Mouse (Mus musculus) liver, adult 2 months (tissue): ENCODE results near the gene Ube2k.

ENCODE experiments used
- CTCF ChIP-seq: fragments of 200-500 bp; IDR thresholded peaks from 2 replicates; pipeline ENCODE4 v1.5.1; 2011; ENCODE audit warnings: low read depth, low read length, control low read depth
- POLR2A ChIP-seq: fragments of 200-500 bp; IDR thresholded peaks from 2 replicates; pipeline ENCODE4 v1.6.1; 2011; ENCODE audit warnings: low read length, control low read depth; ENCODE audit not compliant: insufficient read depth; ENCODE audit errors: extremely low read depth

DNA sequence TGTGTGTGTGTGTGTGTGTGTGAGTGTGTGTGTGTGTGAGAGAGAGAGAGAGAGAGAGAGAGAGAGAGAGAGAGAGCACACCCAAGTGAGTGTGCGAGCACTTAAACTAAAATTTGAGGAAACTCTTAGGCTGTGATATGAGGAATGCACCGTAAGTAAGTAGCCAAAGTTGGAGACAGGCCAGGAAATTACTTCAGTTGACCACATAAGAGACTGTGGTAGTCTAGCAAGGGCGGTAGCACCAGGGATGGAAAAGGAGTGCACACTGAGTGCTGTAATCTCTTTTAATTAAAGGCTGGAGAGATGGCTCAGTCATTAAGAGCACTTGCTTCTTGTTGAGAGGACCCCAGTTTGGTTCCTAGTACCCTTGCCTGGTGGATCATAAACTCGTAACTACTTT lies 47.2 kb upstream of the Ube2k start:
- TF ChIP-seq CTCF (no peak), POLR2A (no peak)
